Mouse (Mus musculus) liver, embryonic 15.5 days (tissue): ENCODE results near the gene Il27. TPM values are rescaled to one million over a fixed set of nuclear protein-coding genes. Genes with fewer than 3 reads are reported as not detected.

Experiments used
- microRNA-seq: library from miRNA; unstranded; fragments of <30 nt; microRNA quantifications from one replicate; pipeline ENCODE4, GENCODE M21; 2016
- polyA plus RNA-seq: library from polyadenylated mRNA; unstranded; fragments of >200 nt; fragmentation: Nextera tagmentation; extraction: Ambion mirVana; gene quantifications from 2 replicates; pipeline ENCODE4 v1.2.1, GENCODE M21; 2015

Gene Il27
- polyA plus RNA-seq, 1 experiment from 2014 or later: 0.12 TPM

Small RNA genes within 50 kb of the gene (microRNA-seq; reads per million reads assigned to microRNA genes)
- gene Mir7059: 1.3 reads per million

Other genes starting within 250 kb of the Il27 start
- gene Lat, start 225.4 kb downstream of the Il27 start, polyA plus RNA-seq: 5.7 and 7.0 TPM in 2 replicates
- 17.7 and 20.6 TPM in 2 replicates for gene Spns1, start 217.5 kb downstream of the Il27 start, polyA plus RNA-seq
- gene Nfatc2ip, start 198.2 kb downstream of the Il27 start, polyA plus RNA-seq: 2.0 and 2.9 TPM in 2 replicates
- gene Cd19, start 180.1 kb downstream of the Il27 start, polyA plus RNA-seq: 2.3 and 3.1 TPM in 2 replicates
- gene Rabep2, start 166.2 kb downstream of the Il27 start, polyA plus RNA-seq: 6.3 TPM in 2 replicates
- 9.8 and 16.5 TPM in 2 replicates for gene Atp2a1, start 131.8 kb downstream of the Il27 start, polyA plus RNA-seq
- 13.6 and 15.1 TPM in 2 replicates for gene Sh2b1, start 119.5 kb downstream of the Il27 start, polyA plus RNA-seq
- gene Tufm, start 107.6 kb downstream of the Il27 start, polyA plus RNA-seq: 81.2 and 96.3 TPM in 2 replicates
- 26.2 and 26.8 TPM in 2 replicates for gene Atxn2l, start 91.5 kb downstream of the Il27 start, polyA plus RNA-seq
- 79.3 and 86.2 TPM in 2 replicates for gene Eif3c, start 28.5 kb downstream of the Il27 start, polyA plus RNA-seq
- gene Apobr, start 10.0 kb downstream of the Il27 start, polyA plus RNA-seq: 2.3 and 2.5 TPM in 2 replicates
- gene Cln3, start 9.1 kb downstream of the Il27 start, polyA plus RNA-seq: 11.9 and 12.6 TPM in 2 replicates
- gene Nupr1, start 35.9 kb upstream of the Il27 start, polyA plus RNA-seq: 3.7 and 4.6 TPM in 2 replicates
- gene Sgf29, start 54.4 kb upstream of the Il27 start, polyA plus RNA-seq: 29.1 and 31.0 TPM in 2 replicates
- gene Sult1a1, start 81.5 kb upstream of the Il27 start, polyA plus RNA-seq: 37.8 and 52.1 TPM in 2 replicates
- gene Bola2, start 100.5 kb upstream of the Il27 start, polyA plus RNA-seq: 71.8 and 82.7 TPM in 2 replicates
- gene Slx1b, start 100.8 kb upstream of the Il27 start, polyA plus RNA-seq: 3.0 TPM in 2 replicates
- 109 and 118 TPM in 2 replicates for gene Coro1a, start 112.8 kb upstream of the Il27 start, polyA plus RNA-seq
- gene Mapk3, start 164.7 kb upstream of the Il27 start, polyA plus RNA-seq: 20.0 and 23.5 TPM in 2 replicates
- gene Gdpd3, start 171.4 kb upstream of the Il27 start, polyA plus RNA-seq: 0.74 and 0.84 TPM in 2 replicates
- gene Ypel3, start 182.0 kb upstream of the Il27 start, polyA plus RNA-seq: 103 and 119 TPM in 2 replicates
- 0.50 and 0.79 TPM in 2 replicates for gene Tbx6, start 186.5 kb upstream of the Il27 start, polyA plus RNA-seq
- 107 and 113 TPM in 2 replicates for gene Ppp4c, start 197.6 kb upstream of the Il27 start, polyA plus RNA-seq
- gene Fam57b, start 202.7 kb upstream of the Il27 start, polyA plus RNA-seq: not detected in 2 replicates
- gene 4930451I11Rik, start 236.7 kb upstream of the Il27 start, polyA plus RNA-seq: not detected in 2 replicates